Mouse (Mus musculus): ENCODE measurements around the gene Gipr. TPM values are rescaled to one million over a fixed set of nuclear protein-coding genes. Genes with fewer than 3 reads are reported as not detected.

The Gipr gene
- polyA plus RNA-seq, 1 experiment from 2014 or later = 0.36 TPM

- Histone ChIP-seq H3K9ac (replicated peaks) (peak overlapping the region; percentile 58), H3K4me2 (peak overlapping the region; percentile 86), H3K9me3 (no peaks in the 10 kb centered on the region), H3K27ac (peak overlapping the region; percentile 82; the same call in 1 of the 2 replicates), H3K36me3 (peaks cover 38% of the 10 kb centered on the region), H3K4me1 (replicated peaks) (peaks cover 16% of the 10 kb centered on the region), H3K4me3 (replicated peaks) (peak overlapping the region; percentile 69), H3K27me3 (no peaks in the 10 kb centered on the region)
- no peak for ATAC-seq (ENCODE audit: insufficient number of reproducible peaks, insufficient read depth, low FRiP score, low TSS enrichment, low read depth)
- WGBS = 12% methylated on average over 20 of the region's 20 CpGs
Measured at GRCm38 (mm10) chr7:19148180-19148874, 17.6 kb downstream of the Gipr start.

- ATAC-seq (ENCODE audit: insufficient number of reproducible peaks, insufficient read depth, low FRiP score, low TSS enrichment, low read depth) = no peak
- Histone ChIP-seq H3K4me3 (replicated peaks) (no peak overlapping the region), H3K27ac (no peak overlapping the region), H3K9ac (replicated peaks) (no peak overlapping the region), H3K4me1 (replicated peaks) (peaks cover 16% of the 10 kb centered on the region), H3K36me3 (peaks cover 30% of the 10 kb centered on the region; the same call in 1 of the 2 replicates), H3K9me3 (no peaks in the 10 kb centered on the region), H3K27me3 (no peaks in the 10 kb centered on the region), H3K4me2 (peak overlapping the region; percentile 86)
- WGBS = 44% methylated on average over 6 of the region's 6 CpGs
Measured at GRCm38 (mm10) chr7:19147497-19148045, 18.4 kb downstream of the Gipr start.

- ATAC-seq (ENCODE audit: insufficient number of reproducible peaks, insufficient read depth, low FRiP score, low TSS enrichment, low read depth) = no peak
- Histone ChIP-seq H3K4me2 (no peak overlapping the region), H3K4me3 (replicated peaks) (no peak overlapping the region), H3K4me1 (replicated peaks) (peaks cover 16% of the 10 kb centered on the region), H3K27me3 (no peaks in the 10 kb centered on the region), H3K36me3 (peaks cover 27% of the 10 kb centered on the region; the same call in 1 of the 2 replicates), H3K9ac (replicated peaks) (no peak overlapping the region), H3K9me3 (no peaks in the 10 kb centered on the region), H3K27ac (no peak overlapping the region)
- WGBS = 83% methylated on average over 10 of the region's 10 CpGs
Measured at GRCm38 (mm10) chr7:19146793-19147192, 19.1 kb downstream of the Gipr start.

GRCm38 (mm10) chr7:19137380-19137779 lies 28.5 kb downstream of the Gipr start:
- H3K9ac ChIP-seq (replicated peaks) = no peak overlapping the region
- no peaks in the 10 kb centered on the region for H3K4me1 ChIP-seq (replicated peaks)
- no peak overlapping the region for H3K4me3 ChIP-seq (replicated peaks)
- WGBS = 53% methylated on average over 5 of the region's 5 CpGs
- no peak overlapping the region for H3K4me2 ChIP-seq
- ATAC-seq (ENCODE audit: insufficient number of reproducible peaks, insufficient read depth, low FRiP score, low TSS enrichment, low read depth) = no peak
- H3K27me3 ChIP-seq = no peaks in the 10 kb centered on the region
- no peaks in the 10 kb centered on the region for H3K9me3 ChIP-seq
- H3K36me3 ChIP-seq = peaks cover 77% of the 10 kb centered on the region
- H3K27ac ChIP-seq = no peak overlapping the region

- Histone ChIP-seq H3K9ac (replicated peaks) (no peak overlapping the region), H3K4me3 (replicated peaks) (no peak overlapping the region), H3K36me3 (peaks cover 72% of the 10 kb centered on the region), H3K4me1 (replicated peaks) (0 out of 2 replicates have a peak, but pooled peaks cover 4% of the 10 kb centered on the region), H3K9me3 (no peaks in the 10 kb centered on the region), H3K27me3 (no peaks in the 10 kb centered on the region), H3K4me2 (no peak overlapping the region), H3K27ac (no peak overlapping the region)
- ATAC-seq (ENCODE audit: insufficient number of reproducible peaks, insufficient read depth, low FRiP score, low TSS enrichment, low read depth) = no peak
- WGBS = 93% methylated on average over 38 of the region's 38 CpGs
Measured at GRCm38 (mm10) chr7:19136673-19137334, 29.1 kb downstream of the Gipr start.

- no peaks in the 10 kb centered on the region for H3K27me3 ChIP-seq
- H3K9ac ChIP-seq (replicated peaks) = no peak overlapping the region
- no peak overlapping the region for H3K27ac ChIP-seq
- H3K36me3 ChIP-seq = peaks cover 67% of the 10 kb centered on the region
- no peak for ATAC-seq (ENCODE audit: insufficient number of reproducible peaks, insufficient read depth, low FRiP score, low TSS enrichment, low read depth)
- H3K4me1 ChIP-seq (replicated peaks) = 0 out of 2 replicates have a peak, but pooled peaks cover 4% of the 10 kb centered on the region
- WGBS = 96% methylated on average over 13 of the region's 13 CpGs
- H3K4me3 ChIP-seq (replicated peaks) = no peak overlapping the region
- H3K4me2 ChIP-seq = no peak overlapping the region
- H3K9me3 ChIP-seq = no peaks in the 10 kb centered on the region
Measured at GRCm38 (mm10) chr7:19136168-19136567, 29.8 kb downstream of the Gipr start.

GRCm38 (mm10) chr7:19131324-19131848 lies 34.5 kb downstream of the Gipr start:
- Histone ChIP-seq H3K4me2 (peak overlapping the region; percentile 63), H3K4me3 (replicated peaks) (peak overlapping the region; percentile 42), H3K36me3 (peaks cover 43% of the 10 kb centered on the region), H3K9me3 (no peaks in the 10 kb centered on the region), H3K27me3 (no peaks in the 10 kb centered on the region), H3K9ac (replicated peaks) (peak overlapping the region; percentile 40; the same call in 1 of the 2 replicates), H3K4me1 (replicated peaks) (peaks cover 12% of the 10 kb centered on the region), H3K27ac (peak overlapping the region; percentile 89)
- WGBS = under 1% methylated on average over 39 of the region's 39 CpGs
- ATAC-seq (ENCODE audit: insufficient number of reproducible peaks, insufficient read depth, low FRiP score, low TSS enrichment, low read depth) = peak; percentile 97

GRCm38 (mm10) chr7:19130657-19131056 lies 35.3 kb downstream of the Gipr start:
- Histone ChIP-seq H3K9me3 (no peaks in the 10 kb centered on the region), H3K27me3 (no peaks in the 10 kb centered on the region), H3K36me3 (peaks cover 42% of the 10 kb centered on the region), H3K9ac (replicated peaks) (no peak overlapping the region), H3K4me1 (replicated peaks) (peaks cover 12% of the 10 kb centered on the region), H3K4me2 (peak overlapping the region; percentile 63), H3K4me3 (replicated peaks) (peak overlapping the region; percentile 42), H3K27ac (peak overlapping the region; percentile 89)
- no peak for ATAC-seq (ENCODE audit: insufficient number of reproducible peaks, insufficient read depth, low FRiP score, low TSS enrichment, low read depth)
- WGBS = 24% methylated on average over 4 of the region's 4 CpGs

GRCm38 (mm10) chr7:19129396-19129795 lies 36.5 kb downstream of the Gipr start:
- no peak overlapping the region for H3K4me3 ChIP-seq (replicated peaks)
- ATAC-seq (ENCODE audit: insufficient number of reproducible peaks, insufficient read depth, low FRiP score, low TSS enrichment, low read depth) = no peak
- no peaks in the 10 kb centered on the region for H3K9me3 ChIP-seq
- peaks cover 12% of the 10 kb centered on the region for H3K4me1 ChIP-seq (replicated peaks)
- peaks cover 29% of the 10 kb centered on the region; the same call in 1 of the 2 replicates for H3K36me3 ChIP-seq
- H3K27me3 ChIP-seq = no peaks in the 10 kb centered on the region
- H3K27ac ChIP-seq = no peak overlapping the region; the same call in 1 of the 2 replicates
- no peak overlapping the region for H3K4me2 ChIP-seq
- H3K9ac ChIP-seq (replicated peaks) = no peak overlapping the region
- WGBS = 93% methylated on average over 5 of the region's 5 CpGs

GRCm38 (mm10) chr7:19127744-19128143 lies 38.2 kb downstream of the Gipr start:
- Histone ChIP-seq H3K36me3 (peaks cover 28% of the 10 kb centered on the region; the same call in 1 of the 2 replicates), H3K4me1 (replicated peaks) (peaks cover 12% of the 10 kb centered on the region), H3K4me3 (replicated peaks) (no peak overlapping the region), H3K4me2 (no peak overlapping the region), H3K9me3 (no peaks in the 10 kb centered on the region), H3K9ac (replicated peaks) (no peak overlapping the region), H3K27me3 (no peaks in the 10 kb centered on the region), H3K27ac (no peak overlapping the region)
- WGBS = 82% methylated on average over 5 of the region's 5 CpGs
- ATAC-seq (ENCODE audit: insufficient number of reproducible peaks, insufficient read depth, low FRiP score, low TSS enrichment, low read depth) = no peak

GRCm38 (mm10) chr7:19124713-19125112 lies 41.2 kb downstream of the Gipr start:
- WGBS = 87% methylated on average over 6 of the region's 6 CpGs

More at GRCm38 (mm10) chr7:19124713-19125112, 41.2 kb downstream of the Gipr start:
- H3K4me3 ChIP-seq (replicated peaks) = no peak overlapping the region
- no peak overlapping the region for H3K27ac ChIP-seq
- H3K4me2 ChIP-seq = no peak overlapping the region
- H3K36me3 ChIP-seq = peaks cover 28% of the 10 kb centered on the region; the same call in 1 of the 2 replicates
- no peaks in the 10 kb centered on the region for H3K9me3 ChIP-seq
- peaks cover 8% of the 10 kb centered on the region for H3K4me1 ChIP-seq (replicated peaks)
- no peak overlapping the region for H3K9ac ChIP-seq (replicated peaks)
- no peak for ATAC-seq (ENCODE audit: insufficient number of reproducible peaks, insufficient read depth, low FRiP score, low TSS enrichment, low read depth)
- no peaks in the 10 kb centered on the region for H3K27me3 ChIP-seq

All from limb, embryonic 12.5 days (tissue).